Mouse (Mus musculus): ENCODE measurements at regions not wholly inside any gene's neighbourhood (a gene's known extent, or its start where the extent isn't known, plus 50 kb on each side); places are given as distances from the start of the nearest gene placed in this dataset.

DNA sequence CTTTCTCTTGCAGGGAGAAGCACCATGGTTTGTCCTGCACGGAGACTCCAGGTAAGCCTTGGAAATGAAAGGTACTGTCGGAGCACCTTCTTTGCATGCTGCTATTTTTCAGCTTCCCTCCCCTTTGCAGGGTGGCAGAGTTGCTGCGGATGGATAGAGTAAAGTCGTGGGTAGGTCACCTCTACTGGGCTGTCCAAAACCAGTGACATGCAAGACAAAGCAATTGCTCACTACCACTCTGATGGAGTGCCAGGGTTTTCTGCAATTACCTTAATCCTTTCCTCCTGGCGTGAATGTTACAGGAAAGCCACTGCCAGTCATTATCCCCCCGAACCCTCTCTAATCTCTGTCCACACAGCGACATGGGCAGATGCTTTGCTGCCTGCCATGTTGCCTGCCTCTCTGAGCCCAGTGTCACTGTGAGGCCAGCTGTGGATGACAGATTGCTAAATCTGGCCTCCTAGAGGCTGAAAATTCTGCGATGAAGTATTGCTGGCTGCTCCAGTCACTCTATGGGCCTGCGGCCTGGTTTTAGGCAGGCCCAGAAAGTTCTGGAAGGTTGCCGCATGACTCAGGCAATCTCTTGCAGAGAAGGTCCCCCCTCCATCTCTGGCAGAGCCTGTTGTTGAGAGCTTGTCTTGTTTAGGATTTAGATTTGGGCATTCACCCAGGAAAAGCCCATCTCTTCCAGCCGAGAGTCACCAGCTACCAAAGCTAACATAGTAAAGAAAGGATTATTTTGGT lies 54.1 kb upstream of the Sod3 start:
- DNase-seq, result peak; percentile 19

DNA sequence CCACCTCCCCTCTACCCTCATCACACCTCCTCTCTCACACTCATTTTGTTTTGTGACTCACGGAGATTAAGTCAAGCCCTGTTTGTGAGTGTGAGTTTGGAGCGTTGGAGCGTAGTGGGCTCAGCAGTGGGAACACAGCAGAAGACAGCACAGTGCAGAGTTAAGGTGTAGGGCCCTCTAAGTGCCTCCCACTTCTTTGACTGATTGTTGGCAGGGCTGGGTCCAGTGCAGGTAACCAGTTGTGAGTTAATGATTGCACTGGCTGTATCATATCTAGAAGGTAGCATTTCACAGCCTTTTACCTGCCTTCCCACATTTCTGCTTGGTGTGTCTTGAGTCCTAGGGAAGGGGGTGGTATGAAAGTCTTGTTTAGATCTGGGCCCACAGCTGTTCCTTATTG lies 67.3 kb upstream of the Sod3 start:
- DNase-seq, result no peak

DNA sequence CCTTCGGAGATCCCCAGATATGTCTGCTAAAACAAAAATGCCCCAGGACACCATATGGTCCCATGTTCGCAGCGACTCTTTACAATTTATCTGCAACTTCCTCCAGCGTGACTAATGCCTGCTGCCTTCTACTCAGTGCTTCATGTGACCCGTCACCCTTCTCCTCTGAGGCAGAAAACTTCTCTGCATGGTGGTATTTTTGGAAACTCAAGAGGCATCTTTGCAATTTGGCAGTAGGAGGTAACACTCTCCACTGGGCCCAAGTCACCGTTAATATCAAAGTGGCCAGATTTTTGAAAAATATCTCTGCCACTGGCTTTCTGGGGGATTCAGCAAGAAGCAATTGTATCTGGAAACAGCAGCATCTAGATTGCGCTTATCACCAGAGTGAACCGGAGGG lies 69.1 kb upstream of the Sod3 start:
- DNase-seq, result no peak

DNA sequence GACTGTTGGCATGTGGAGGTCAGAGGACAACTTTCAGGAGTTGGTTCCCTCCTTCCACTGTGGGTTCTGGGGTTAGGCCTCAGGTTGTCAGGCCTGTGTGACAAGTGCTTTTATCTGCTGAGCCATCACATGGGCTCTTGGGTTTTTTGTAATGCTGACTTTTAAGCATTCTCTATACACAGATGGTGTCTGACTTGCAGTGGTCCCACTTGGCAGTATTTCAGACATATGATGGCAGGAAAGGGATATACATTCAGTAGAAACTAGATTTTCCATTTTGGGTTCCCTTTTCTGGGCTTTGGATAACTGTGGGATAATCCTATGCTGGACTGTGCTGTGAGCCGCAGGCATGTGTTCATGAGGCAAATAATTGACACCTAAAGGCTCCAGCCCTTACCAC lies 75.3 kb upstream of the Sod3 start:
- DNase-seq, result no peak

DNA sequence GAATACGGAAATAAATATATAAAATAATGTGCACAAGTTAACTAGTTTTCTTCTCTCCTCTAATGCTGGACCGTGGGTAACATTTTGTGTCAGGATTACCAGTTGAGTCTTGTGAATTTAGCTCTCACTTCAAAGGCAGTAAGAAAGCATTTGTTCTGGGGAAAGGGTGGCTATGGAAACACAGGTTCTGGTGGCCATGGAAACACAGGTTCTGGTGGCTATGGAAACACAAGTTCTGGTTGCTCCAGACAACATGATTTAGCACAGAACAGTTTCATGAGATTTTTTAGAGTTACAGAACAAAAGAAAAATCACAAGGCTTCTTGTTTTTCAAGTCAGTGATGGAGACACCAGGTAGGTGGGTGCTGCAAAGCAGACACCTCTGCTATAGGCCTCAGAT lies 82.7 kb upstream of the Sod3 start:
- DNase-seq, result no peak

DNA sequence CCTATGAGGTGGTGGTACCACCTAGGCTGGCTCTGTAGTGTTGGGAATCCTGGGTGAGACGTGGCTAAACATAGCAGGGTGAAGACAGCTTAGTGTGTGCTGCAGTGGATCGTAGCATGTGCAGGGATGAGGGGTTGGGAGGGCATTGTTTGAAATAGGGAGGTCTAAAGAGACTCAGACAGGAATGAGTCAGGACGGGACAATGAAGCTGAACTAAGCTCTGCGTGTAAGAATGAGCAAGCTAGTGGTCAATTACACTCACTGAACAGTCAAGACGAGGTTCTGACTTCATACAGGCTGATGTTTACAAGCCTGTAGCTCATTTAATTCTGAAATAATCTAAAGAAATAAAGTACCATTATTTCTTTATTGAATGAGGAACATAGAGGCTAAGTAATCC lies 85.5 kb upstream of the Sod3 start:
- DNase-seq, result no peak

DNA sequence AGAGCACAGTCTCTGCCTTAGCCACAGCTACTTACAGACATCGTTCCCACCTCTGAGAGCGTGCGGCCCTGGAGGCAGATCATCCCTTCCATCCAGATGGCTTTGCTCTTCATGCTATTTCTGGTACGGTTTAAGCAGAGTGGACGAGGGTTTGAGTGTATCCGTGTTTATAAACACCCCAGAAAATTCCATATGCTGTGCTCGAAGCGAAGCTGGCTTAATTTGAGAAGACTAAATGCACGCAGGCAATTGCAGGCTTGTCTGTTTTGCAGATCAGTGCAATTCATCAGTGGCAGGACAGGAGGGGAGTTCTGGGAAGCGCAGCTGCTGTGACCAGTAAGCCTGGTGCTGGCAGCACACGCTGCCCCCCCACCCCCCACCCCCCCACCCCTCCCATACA lies 72.9 kb upstream of the Dhx15 start:
- peak; percentile 71 for DNase-seq

DNA sequence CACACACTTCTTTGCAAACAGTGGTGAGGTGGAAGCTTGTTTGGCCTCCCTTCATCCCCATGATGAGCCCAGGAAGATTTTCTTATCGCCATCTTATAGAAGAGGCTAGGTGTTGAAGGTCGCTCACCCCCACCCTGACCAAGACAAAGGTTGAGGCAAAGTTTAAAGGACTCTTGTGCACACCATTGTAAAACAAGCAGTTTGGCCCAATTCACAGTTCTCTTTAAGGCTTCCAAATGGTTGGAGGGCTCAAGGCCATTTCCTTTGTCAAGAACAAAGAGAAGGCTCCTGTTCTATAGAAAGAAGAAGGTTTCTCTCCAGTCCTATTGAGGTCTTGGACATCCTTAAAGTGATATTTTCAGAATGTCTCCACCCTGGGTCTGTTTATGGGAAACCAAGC lies 67.8 kb upstream of the Dhx15 start:
- DNase-seq, result no peak

DNA sequence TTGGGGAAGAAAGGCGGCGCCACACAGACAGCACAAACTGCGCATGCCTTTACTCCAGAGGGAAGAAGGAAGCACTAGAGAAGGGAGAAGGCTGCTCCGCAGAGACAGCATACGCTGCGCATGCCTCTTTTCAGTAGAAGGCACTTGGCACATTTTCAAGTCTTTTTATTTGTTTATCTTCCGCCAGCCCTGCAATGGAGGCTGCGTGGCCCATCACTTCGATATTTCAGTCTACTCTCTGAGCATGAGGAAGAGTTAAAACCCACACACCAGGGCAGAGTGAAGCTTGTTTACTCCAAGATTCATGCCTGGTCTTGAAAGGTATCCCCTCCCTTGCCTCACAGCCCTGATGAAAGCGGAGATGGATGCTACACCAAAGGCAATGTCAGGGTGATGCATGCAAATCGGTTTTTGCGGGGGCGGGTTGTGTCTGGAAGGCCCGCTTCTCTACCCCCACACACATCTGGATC lies 64.3 kb upstream of the Dhx15 start:
- DNase-seq, result peak; percentile 19

DNA sequence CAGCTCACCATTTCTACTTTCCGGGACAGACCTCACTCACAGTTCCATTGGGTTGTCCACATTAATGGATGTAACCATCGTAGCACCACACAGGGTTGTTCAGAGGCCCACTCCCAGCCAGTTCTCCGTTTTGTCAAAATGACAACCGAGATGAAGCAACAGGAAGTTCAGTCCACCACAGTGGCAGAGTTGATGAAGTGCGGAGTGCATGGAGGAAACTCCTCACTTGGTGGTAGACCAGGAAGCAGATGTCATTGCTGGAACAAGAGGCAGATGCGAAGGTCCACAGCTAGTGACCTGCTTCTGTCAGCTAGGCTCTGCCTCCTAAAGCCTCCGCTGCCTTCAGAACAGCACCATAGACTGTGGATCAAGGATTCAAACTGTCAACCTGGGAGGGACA lies 59.5 kb upstream of the Dhx15 start:
- no peak for DNase-seq

DNA sequence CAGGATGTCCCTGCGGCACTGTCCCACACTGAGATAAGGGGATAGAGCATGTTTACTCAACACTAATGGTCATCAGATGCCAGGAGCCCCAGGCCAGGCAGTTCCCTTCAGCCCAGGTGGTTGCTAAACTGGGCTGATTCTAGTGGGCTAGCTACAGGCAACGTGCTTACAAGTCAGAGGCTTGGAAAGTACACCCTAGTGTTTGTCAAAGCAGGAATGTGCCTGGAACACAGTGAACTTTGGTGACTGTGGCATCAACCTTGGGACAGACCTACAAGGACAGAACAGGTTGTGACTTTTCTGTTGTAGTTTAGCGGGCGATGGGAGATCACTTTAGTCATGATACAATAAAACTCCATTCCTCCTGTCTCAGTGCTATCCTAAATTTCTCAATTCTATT lies 53.6 kb upstream of the Dhx15 start:
- DNase-seq, result no peak

DNA sequence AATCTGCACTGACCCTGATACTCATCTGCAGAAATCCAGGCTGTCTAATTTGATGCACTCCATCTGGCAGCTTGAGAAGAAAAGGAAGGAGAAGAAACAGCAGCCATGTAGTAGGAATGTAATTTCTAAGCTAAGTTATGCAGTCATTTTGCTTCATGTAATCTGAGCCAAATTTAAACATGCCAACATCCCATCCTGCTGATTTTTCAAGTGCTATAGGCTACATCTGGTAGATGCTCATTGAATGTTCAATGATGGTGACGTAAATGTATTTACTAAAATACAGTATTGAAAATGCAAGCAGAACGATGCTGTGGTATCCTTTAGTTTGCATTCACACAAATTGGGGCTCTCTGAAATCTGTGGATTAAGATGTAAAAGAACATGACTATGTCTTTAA lies 52.1 kb upstream of the Dhx15 start:
- DNase-seq, result no peak

DNA sequence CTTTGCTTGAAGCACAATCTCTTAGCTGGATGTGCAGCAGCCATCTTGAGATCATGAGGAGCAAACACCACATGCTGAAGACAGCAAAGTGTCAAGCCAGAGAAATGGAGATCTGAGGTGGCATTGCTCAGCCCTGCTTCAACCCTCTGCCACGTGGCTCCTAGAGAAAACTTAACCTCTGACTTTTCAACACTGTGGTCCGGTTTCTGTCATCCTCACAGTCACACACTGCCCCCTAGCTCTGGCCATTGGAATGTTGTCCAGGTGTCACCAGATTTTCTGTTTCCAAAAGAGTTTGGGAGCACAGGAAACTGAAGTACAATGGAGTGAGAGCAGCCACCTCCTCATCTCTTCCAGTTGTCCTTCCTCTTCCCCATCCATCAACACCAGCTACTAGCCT lies 50.2 kb upstream of the Dhx15 start:
- DNase-seq, result no peak
